Mouse (Mus musculus): ENCODE data around the gene Prox1. TPM values are rescaled to one million over a fixed set of nuclear protein-coding genes. Genes with fewer than 3 reads are reported as not detected.

Prox1 gene
- polyA plus RNA-seq, 1 experiment: not detected

DNA sequence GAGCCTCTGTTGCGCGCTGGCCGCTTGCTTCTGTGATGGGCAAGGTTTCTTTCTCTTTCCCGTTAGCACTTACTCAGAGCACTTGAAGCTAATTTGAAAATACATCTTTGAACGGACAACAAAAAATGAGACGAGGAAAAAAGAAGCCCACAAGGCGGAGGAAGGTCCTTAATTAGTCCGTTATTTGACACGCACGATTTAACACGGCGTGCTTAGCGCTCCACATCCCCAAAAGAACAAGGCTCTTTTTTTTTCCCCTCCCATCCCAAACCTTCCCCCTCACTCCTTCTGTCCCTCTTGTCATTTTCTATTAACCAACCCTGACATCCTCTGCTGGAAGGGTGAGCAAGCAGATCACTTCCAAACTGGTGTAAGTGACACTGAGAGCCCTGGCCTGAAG is 21.5 kb upstream of the Prox1 start:
- TF ChIP-seq CTCF (IDR thresholded peaks at IDR 0.05; ENCODE audit: low read depth, low read length) (no peak), POLR2A (IDR thresholded peaks at IDR 0.05; ENCODE audit: borderline replicate concordance, low read depth, low read length) (no peak)
- H3K4me3 ChIP-seq (ENCODE audit: insufficient read depth, low read length): no peak overlapping the region
- no peak overlapping the region for H3K27ac ChIP-seq (ENCODE audit: insufficient read depth, low read depth, low read length)

DNA sequence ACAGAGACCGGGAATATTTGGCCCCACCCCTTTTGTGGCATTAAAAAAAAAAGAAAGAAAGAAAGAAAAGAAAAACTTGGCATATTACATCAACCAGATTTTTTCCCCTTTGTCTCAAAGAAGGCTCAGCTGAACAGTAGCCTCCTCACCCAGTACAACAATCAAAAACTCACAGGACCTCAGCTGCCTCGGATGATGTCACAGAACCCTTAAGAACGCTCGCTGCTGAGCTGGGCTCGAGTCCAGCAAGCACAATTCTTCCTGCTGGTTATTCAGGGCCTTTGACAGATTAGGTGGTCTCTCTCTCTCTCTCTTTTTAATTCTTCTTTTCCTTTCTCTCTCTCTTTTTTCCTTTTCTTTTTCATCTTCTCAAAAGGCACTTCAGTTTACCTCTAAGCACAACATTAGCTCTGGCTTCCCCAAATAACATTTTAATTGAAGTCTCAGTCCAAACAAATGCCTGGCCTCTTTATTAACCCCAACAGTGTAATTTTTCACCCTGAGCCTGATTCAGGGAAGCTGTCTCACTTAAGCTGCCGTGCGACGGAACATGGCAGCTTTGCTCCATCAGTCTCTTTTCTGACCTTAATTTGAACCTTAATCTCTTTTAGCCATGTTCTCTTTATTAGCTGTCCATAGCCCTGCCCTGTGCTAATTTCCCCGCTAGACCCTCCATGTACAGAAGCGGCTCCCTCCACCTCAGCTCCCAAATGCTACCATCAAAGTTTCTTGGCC is 19.9 kb upstream of the Prox1 start:
- TF ChIP-seq POLR2A (IDR thresholded peaks at IDR 0.05; ENCODE audit: borderline replicate concordance, low read depth, low read length) (no peak), CTCF (IDR thresholded peaks at IDR 0.05; ENCODE audit: low read depth, low read length) (no peak)

More for the DNA sequence above, 21.5 kb upstream of the Prox1 start:
- H3K4me1 ChIP-seq (ENCODE audit: control insufficient read depth, insufficient read depth, low read length): no peaks in the 10 kb centered on the region

DNA sequence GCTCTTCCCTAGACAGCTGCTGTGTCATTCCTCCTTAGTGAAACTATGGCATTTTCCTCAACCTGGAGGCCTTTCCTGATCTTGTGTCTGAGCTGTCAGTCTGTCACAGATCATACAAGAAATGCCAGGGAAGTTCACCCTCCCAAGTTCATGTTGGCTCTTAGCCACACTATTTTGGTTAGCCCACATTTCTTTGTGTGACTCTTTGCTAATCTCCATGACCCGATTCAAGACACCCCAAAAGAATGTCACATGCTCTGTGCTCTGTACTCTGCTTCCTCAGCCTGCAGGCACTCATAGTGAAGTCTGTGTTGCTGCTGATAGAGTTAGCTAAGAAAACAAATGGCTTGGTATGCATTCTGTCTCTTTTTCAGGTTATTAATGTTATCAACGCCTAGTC is 18.6 kb upstream of the Prox1 start:
- H3K4me1 ChIP-seq (ENCODE audit: control insufficient read depth, insufficient read depth, low read length): no peaks in the 10 kb centered on the region
- TF ChIP-seq POLR2A (IDR thresholded peaks at IDR 0.05; ENCODE audit: borderline replicate concordance, low read depth, low read length) (no peak), CTCF (IDR thresholded peaks at IDR 0.05; ENCODE audit: low read depth, low read length) (no peak)
- no peak overlapping the region for H3K27ac ChIP-seq (ENCODE audit: insufficient read depth, low read depth, low read length)
- H3K4me3 ChIP-seq (ENCODE audit: insufficient read depth, low read length): no peak overlapping the region

More for the DNA sequence above, 19.9 kb upstream of the Prox1 start:
- H3K27ac ChIP-seq (ENCODE audit: insufficient read depth, low read depth, low read length): no peak overlapping the region
- no peaks in the 10 kb centered on the region for H3K4me1 ChIP-seq (ENCODE audit: control insufficient read depth, insufficient read depth, low read length)
- no peak overlapping the region for H3K4me3 ChIP-seq (ENCODE audit: insufficient read depth, low read length)

DNA sequence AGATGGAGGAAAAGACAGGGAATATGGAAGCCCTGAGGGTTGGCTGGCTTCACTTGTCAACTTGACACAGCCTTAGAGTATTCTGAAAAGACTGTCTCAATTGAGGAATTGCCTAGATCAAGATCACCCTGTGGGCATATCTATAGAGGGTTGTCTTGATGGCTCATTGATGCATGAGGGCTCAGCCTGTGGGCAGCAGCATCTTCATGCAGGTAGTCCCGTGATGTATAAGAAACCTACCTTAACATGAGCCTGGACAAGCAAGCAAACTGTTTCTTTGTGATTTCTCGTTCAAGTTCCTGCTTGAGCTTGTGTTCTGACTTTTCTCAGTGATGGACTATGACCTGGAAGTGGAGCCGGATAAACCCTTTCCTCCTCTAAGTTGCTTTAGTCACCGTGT is 15.8 kb upstream of the Prox1 start:
- H3K27ac ChIP-seq (ENCODE audit: insufficient read depth, low read depth, low read length): no peak overlapping the region
- no peak overlapping the region for H3K4me3 ChIP-seq (ENCODE audit: insufficient read depth, low read length)
- no peaks in the 10 kb centered on the region for H3K4me1 ChIP-seq (ENCODE audit: control insufficient read depth, insufficient read depth, low read length)
- TF ChIP-seq POLR2A (IDR thresholded peaks at IDR 0.05; ENCODE audit: borderline replicate concordance, low read depth, low read length): no peak
- no peak for TF ChIP-seq CTCF (IDR thresholded peaks at IDR 0.05; ENCODE audit: low read depth, low read length)

DNA sequence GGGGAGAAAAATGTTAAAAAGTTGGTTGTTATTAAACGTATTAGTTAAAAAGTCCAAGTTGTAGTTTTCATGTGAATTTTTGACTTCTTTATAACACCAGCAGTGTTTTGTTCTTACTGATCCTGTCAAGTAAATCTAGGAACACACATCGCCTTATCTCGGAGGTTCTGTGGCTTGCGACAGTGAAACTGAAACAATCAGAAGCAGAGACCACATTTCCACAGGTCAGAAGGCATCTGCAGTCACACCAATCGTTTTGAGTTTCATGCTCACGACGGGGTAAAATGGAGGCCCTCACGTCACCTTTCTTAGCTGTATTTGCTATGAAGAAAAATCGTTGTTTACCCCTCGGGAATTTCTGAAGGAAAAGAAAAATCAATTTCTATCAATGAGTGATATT is 14.8 kb upstream of the Prox1 start:
- no peak for TF ChIP-seq POLR2A (IDR thresholded peaks at IDR 0.05; ENCODE audit: borderline replicate concordance, low read depth, low read length)
- no peak for TF ChIP-seq CTCF (IDR thresholded peaks at IDR 0.05; ENCODE audit: low read depth, low read length)
- Histone ChIP-seq H3K4me1 (ENCODE audit: control insufficient read depth, insufficient read depth, low read length) (no peaks in the 10 kb centered on the region), H3K4me3 (ENCODE audit: insufficient read depth, low read length) (no peak overlapping the region), H3K27ac (ENCODE audit: insufficient read depth, low read depth, low read length) (no peak overlapping the region)

DNA sequence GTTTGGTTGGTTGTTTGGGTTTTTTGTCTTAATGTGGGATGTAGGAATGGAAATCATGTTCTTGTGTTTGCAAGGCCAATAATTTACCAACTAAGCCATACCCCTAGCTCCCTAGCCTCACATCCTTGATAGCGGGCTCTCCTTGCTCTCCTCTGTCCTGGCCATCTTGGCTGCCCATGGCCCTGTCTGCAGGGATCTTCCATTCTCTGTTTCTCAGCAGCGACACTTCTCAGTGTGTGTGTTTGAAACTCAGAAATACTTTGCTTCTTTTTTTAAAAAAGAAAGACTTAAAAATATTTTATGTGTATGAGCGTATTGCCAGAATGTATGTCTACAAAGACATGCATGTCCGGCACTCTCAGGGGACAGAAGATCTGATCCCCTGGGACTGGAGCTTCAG is 13.1 kb upstream of the Prox1 start:
- no peak for TF ChIP-seq CTCF (IDR thresholded peaks at IDR 0.05; ENCODE audit: low read depth, low read length)
- no peak for TF ChIP-seq POLR2A (IDR thresholded peaks at IDR 0.05; ENCODE audit: borderline replicate concordance, low read depth, low read length)
- Histone ChIP-seq H3K27ac (ENCODE audit: insufficient read depth, low read depth, low read length) (no peak overlapping the region), H3K4me3 (ENCODE audit: insufficient read depth, low read length) (no peak overlapping the region), H3K4me1 (ENCODE audit: control insufficient read depth, insufficient read depth, low read length) (no peaks in the 10 kb centered on the region)

DNA sequence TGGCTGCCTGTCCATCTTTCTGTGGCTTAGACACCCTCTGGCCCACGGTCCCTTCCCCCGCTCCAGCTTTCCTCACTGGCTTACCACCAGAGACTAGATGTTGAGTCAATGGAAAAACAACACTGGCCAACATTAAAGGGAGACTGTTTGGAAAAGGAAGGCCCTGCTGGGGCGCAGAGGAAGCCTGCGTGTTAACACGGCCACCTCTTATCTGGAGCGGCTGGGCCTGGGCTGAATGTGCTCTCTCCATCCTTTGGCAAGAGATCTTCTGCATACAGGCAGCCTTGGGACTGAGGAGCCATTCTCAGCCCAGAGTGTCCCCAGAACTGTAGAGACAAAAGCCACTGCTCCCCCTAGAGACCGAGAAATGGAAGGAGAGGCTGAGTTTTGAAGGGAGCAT is 11.3 kb upstream of the Prox1 start:
- Histone ChIP-seq H3K4me1 (ENCODE audit: control insufficient read depth, insufficient read depth, low read length) (no peaks in the 10 kb centered on the region), H3K4me3 (ENCODE audit: insufficient read depth, low read length) (no peak overlapping the region), H3K27ac (ENCODE audit: insufficient read depth, low read depth, low read length) (no peak overlapping the region)
- TF ChIP-seq POLR2A (IDR thresholded peaks at IDR 0.05; ENCODE audit: borderline replicate concordance, low read depth, low read length) (no peak), CTCF (IDR thresholded peaks at IDR 0.05; ENCODE audit: low read depth, low read length) (no peak)

DNA sequence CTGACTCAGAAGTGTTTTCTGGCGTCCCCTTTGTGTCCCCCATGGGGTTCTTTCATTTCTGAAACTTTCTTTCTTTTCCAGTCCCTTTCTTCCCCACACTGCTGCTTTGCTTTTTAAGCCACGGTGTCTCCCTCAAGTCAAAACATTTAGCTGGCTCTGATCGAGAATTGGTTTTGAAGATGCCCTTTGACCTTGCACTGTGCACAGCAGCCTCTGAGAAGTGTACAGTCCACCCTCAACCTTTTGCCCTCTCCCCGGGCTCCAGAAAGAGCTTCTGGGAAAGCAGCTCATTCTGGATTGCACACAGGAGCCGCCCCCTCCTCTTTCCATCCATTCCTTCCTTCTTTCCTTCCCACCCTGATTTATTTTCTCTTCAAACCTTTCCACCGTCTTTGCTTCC is 10.3 kb upstream of the Prox1 start:
- Histone ChIP-seq H3K4me3 (ENCODE audit: insufficient read depth, low read length) (no peak overlapping the region), H3K4me1 (ENCODE audit: control insufficient read depth, insufficient read depth, low read length) (no peaks in the 10 kb centered on the region), H3K27ac (ENCODE audit: insufficient read depth, low read depth, low read length) (no peak overlapping the region)
- TF ChIP-seq POLR2A (IDR thresholded peaks at IDR 0.05; ENCODE audit: borderline replicate concordance, low read depth, low read length): no peak

DNA sequence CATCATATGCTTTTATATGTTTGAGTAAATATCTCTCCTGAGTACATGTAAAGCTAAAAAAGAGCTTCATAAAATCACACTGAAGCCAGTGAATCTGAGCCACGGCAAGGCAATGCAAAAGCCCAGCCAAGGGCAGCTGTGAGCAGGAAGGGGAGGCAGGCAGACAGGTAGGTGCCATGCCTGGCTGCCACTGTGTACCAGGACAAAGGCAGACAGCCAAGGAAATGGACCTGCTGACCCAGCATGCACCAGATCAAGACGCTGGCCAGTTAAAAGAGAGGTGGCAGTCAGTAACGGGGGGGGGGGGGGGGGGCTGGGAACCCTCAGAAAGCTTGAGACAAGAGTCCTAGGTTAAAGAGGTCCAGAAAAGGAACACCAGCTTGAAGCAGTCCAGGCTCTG is 6.4 kb upstream of the Prox1 start:
- TF ChIP-seq POLR2A (IDR thresholded peaks at IDR 0.05; ENCODE audit: borderline replicate concordance, low read depth, low read length): no peak
- TF ChIP-seq CTCF (IDR thresholded peaks at IDR 0.05; ENCODE audit: low read depth, low read length): no peak
- no peak overlapping the region for H3K4me3 ChIP-seq (ENCODE audit: insufficient read depth, low read length)
- no peak overlapping the region for H3K27ac ChIP-seq (ENCODE audit: insufficient read depth, low read depth, low read length)

DNA sequence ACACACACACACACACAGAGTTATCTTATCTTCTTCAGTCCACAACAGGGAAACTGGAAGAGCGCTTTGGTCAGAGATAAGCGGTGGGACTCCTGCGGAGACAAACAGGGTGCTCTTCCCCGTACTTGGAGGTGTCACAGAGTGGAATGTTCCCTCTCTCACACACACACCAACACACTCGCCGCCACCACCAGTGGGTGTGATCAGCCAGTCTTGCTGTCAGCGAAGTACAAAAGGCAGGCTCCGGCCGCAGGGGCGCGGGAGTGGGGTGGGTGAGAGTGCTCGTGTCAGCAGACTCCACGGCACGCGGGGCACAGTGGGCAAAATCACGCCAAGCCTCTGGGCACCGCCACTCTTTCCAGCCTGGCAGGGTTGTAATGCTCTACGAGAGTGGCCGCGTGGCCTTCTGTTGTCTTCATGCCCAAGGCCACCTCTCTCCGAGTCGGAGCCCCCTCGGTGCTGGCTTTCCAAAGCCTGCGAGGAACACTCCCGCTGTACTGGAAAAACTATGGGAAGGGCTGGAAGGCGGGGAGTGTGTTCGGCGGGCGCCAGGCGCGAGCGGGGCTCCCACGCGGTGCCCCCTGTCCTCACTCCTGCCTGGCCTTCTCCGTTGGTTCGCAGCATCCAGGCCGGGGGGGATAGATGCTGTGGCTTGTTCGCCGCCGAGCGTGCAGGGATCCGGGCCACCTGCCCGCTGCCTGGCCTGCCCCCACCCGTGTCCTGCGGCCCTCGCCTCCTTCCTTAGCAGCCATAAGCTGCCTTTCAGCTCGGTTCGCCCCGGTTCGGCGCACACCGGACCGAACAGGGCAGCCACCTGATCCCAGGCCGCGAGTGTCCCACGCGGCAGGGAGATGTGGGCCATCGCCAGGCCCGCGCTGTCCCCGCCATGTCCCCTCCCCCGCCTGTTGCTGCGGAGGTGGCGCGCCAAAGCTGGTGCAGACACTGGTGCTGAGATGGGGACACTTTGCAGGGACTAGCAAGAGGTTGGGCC is 4.5 kb upstream of the Prox1 start:
- Histone ChIP-seq H3K4me1 (ENCODE audit: control insufficient read depth, insufficient read depth, low read length) (no peaks in the 10 kb centered on the region), H3K27ac (ENCODE audit: insufficient read depth, low read depth, low read length) (no peak overlapping the region), H3K4me3 (ENCODE audit: insufficient read depth, low read length) (no peak overlapping the region)
- TF ChIP-seq POLR2A (IDR thresholded peaks at IDR 0.05; ENCODE audit: borderline replicate concordance, low read depth, low read length): no peak
- no peak for TF ChIP-seq CTCF (IDR thresholded peaks at IDR 0.05; ENCODE audit: low read depth, low read length)

More for the DNA sequence above, 6.4 kb upstream of the Prox1 start:
- no peaks in the 10 kb centered on the region for H3K4me1 ChIP-seq (ENCODE audit: control insufficient read depth, insufficient read depth, low read length)

Measured in bone marrow macrophage, adult 2 months (primary cell).